ENCODE assay signal across 31 mouse cellular contexts in the genomic region with DNA sequence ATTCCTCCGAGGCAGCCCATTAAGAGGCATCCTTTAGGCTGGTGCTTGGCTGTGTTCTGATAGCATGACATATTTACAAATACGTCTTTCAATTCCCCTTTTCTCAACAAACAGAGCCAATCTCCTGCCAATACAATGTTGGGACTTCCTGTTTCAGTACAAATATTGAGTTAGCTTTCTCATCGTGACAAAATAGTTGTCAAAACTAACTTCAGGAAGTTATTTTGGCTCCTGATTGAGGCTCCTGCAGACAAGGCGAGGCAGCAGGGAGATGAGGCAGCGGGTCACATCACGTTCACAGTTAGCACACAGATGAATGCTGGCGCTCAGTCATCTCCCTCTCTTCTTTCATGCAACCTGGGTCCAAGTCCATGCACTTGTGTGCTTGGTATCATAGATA. TPM values are rescaled to one million over a fixed set of nuclear protein-coding genes. Genes with fewer than 3 reads are reported as not detected.
DNase-seq lines count a peak whose midpoint lies in the region; ATAC-seq and TF ChIP-seq lines count a peak whose summit lies in the region.
"Had no signal": no experiment of that assay in that cellular context is flagged by ENCODE, and none has a peak within 500 bp of the region (broad histone marks: within the 10 kb centered on the region; RNA-seq: fewer than 3 reads in every experiment).

No protein-coding gene starts in this region.

- peak overlapping the region; percentile 44 for H3K27ac ChIP-seq in bone marrow macrophage, adult 2 months (ENCODE audit: insufficient read depth, low read depth, low read length)
- H3K27ac ChIP-seq in midbrain, embryonic 16.5 days (ENCODE audit: low read length) = no peak overlapping the region
- no peak overlapping the region for H3K27ac ChIP-seq in liver, postnatal 0 days (ENCODE audit: low read depth)
- H3K27ac ChIP-seq: forebrain, embryonic 13.5 days; heart, adult 2 months; hindbrain, embryonic 13.5 days; liver, embryonic 14.5 days; midbrain, embryonic 13.5 days; neural tube, embryonic 15.5 days; stomach, postnatal 0 days had no signal

- TF ChIP-seq EP300 in liver, postnatal 0 days (IDR thresholded peaks at IDR 0.05; ENCODE audit: low read depth) = no peak

- no peak overlapping the region for H3K9ac ChIP-seq in midbrain, embryonic 16.5 days (ENCODE audit: low read depth, low read length)
- H3K9ac ChIP-seq in liver, postnatal 0 days (replicated peaks) = no peak overlapping the region
- H3K9ac ChIP-seq: forebrain, embryonic 13.5 days; heart, embryonic 12.5 days; hindbrain, embryonic 13.5 days; liver, embryonic 14.5 days; lung, embryonic 14.5 days; midbrain, embryonic 13.5 days; neural tube, embryonic 15.5 days had no signal

- no peaks in the 10 kb centered on the region for H3K27me3 ChIP-seq in megakaryocyte, embryonic 14.5 days (replicated peaks)
- no peaks in the 10 kb centered on the region for H3K27me3 ChIP-seq in midbrain, embryonic 16.5 days (ENCODE audit: control insufficient read depth, insufficient read depth, low read depth, low read length)
- H3K27me3 ChIP-seq in liver, postnatal 0 days (ENCODE audit: insufficient read depth, low read length) = no peaks in the 10 kb centered on the region
- H3K27me3 ChIP-seq: forebrain, embryonic 13.5 days; heart, embryonic 12.5 days; hindbrain, embryonic 13.5 days; midbrain, embryonic 13.5 days; neural tube, embryonic 15.5 days had no signal

- TF ChIP-seq CTCF in bone marrow macrophage, adult 2 months (IDR thresholded peaks at IDR 0.05; ENCODE audit: low read depth, low read length) = no peak
- no peak for TF ChIP-seq CTCF in liver, postnatal 0 days (IDR thresholded peaks at IDR 0.05; ENCODE audit: low read depth)

- no peak overlapping the region for H3K4me3 ChIP-seq in bone marrow macrophage, adult 2 months (ENCODE audit: insufficient read depth, low read length)
- peak overlapping the region; percentile 57 for H3K4me3 ChIP-seq in megakaryocyte, embryonic 14.5 days (replicated peaks)
- H3K4me3 ChIP-seq in midbrain, embryonic 16.5 days (ENCODE audit: low read depth, low read length) = no peak overlapping the region
- H3K4me3 ChIP-seq in liver, postnatal 0 days (ENCODE audit: low read depth, low read length) = no peak overlapping the region
- H3K4me3 ChIP-seq: forebrain, embryonic 13.5 days; heart, adult 2 months; heart, embryonic 12.5 days; hindbrain, embryonic 13.5 days; midbrain, embryonic 13.5 days; neural tube, embryonic 15.5 days had no signal

- peaks cover 16% of the 10 kb centered on the region for H3K36me3 ChIP-seq in megakaryocyte, embryonic 14.5 days (replicated peaks; ENCODE audit: low read length)
- no peaks in the 10 kb centered on the region; the same call in 1 of the 2 replicates for H3K36me3 ChIP-seq in midbrain, embryonic 16.5 days (ENCODE audit: control insufficient read depth, insufficient read depth, low read length)
- H3K36me3 ChIP-seq in liver, postnatal 0 days (replicated peaks; ENCODE audit: insufficient read depth, low read length) = no peaks in the 10 kb centered on the region
- H3K36me3 ChIP-seq: heart, embryonic 12.5 days; hindbrain, embryonic 13.5 days; midbrain, embryonic 13.5 days had no signal

- no peak for TF ChIP-seq POLR2A in bone marrow macrophage, adult 2 months (IDR thresholded peaks at IDR 0.05; ENCODE audit: borderline replicate concordance, low read depth, low read length)

- H3K9me3 ChIP-seq in megakaryocyte, embryonic 14.5 days = peaks cover 5% of the 10 kb centered on the region
- H3K9me3 ChIP-seq in midbrain, embryonic 16.5 days (replicated peaks; ENCODE audit: control insufficient read depth, low read length, poor library complexity, severe bottlenecking) = no peaks in the 10 kb centered on the region
- 0 out of 2 replicates have a peak, but pooled peaks cover 3% of the 10 kb centered on the region for H3K9me3 ChIP-seq in liver, postnatal 0 days (ENCODE audit: low read length)
- H3K9me3 ChIP-seq: heart, embryonic 12.5 days; hindbrain, embryonic 13.5 days; midbrain, embryonic 13.5 days; neural tube, embryonic 15.5 days had no signal

- H3K4me1 ChIP-seq in bone marrow macrophage, adult 2 months (ENCODE audit: control insufficient read depth, insufficient read depth, low read length) = peaks cover 50% of the 10 kb centered on the region
- peaks cover 84% of the 10 kb centered on the region for H3K4me1 ChIP-seq in megakaryocyte, embryonic 14.5 days
- no peaks in the 10 kb centered on the region for H3K4me1 ChIP-seq in midbrain, embryonic 16.5 days (ENCODE audit: control insufficient read depth, insufficient read depth, low read length)
- peaks cover 39% of the 10 kb centered on the region for H3K4me1 ChIP-seq in liver, postnatal 0 days (ENCODE audit: insufficient read depth)
- H3K4me1 ChIP-seq: forebrain, embryonic 13.5 days; hindbrain, embryonic 13.5 days; midbrain, embryonic 13.5 days; neural tube, embryonic 15.5 days had no signal

- no peak for ATAC-seq in midbrain, embryonic 16.5 days
- ATAC-seq in liver, postnatal 0 days = no peak
- ATAC-seq: forebrain, embryonic 13.5 days; intestine, embryonic 16.5 days; midbrain, embryonic 13.5 days had no signal

- DNase-seq in heart, adult 11 months = peak; percentile 84
- no peak for DNase-seq in heart, adult 18-20 months
- DNase-seq in A20 (ENCODE audit: low read depth, low spot score) = peak; percentile 84
- DNase-seq in right cerebral cortex, postnatal 36 days (ENCODE audit: low spot score in 2 of 2) = no peak
- DNase-seq in liver, postnatal 0 days = no peak
- DNase-seq: adrenal gland, postnatal 10 days; cerebellum, adult 18-20 months; cerebellum, postnatal 10 days; gastrocnemius, postnatal 10 days; heart, adult 2 months; heart, postnatal 4 days; kidney, adult 9 months; kidney, postnatal 10 days; layer of hippocampus, postnatal 36 days; left cerebral cortex, postnatal 4 days; lung, embryonic 14.5 days; right cerebral cortex, adult 18-20 months; right cerebral cortex, postnatal 4 days; thymus, adult 18-20 months; thymus, postnatal 25 days had no signal

- no peak overlapping the region for H3K4me2 ChIP-seq in midbrain, embryonic 16.5 days (ENCODE audit: low read length)
- no peak overlapping the region for H3K4me2 ChIP-seq in liver, postnatal 0 days (ENCODE audit: low read depth, low read length)
- H3K4me2 ChIP-seq: forebrain, embryonic 13.5 days; heart, embryonic 12.5 days; hindbrain, embryonic 13.5 days; lung, embryonic 14.5 days; midbrain, embryonic 13.5 days; neural tube, embryonic 15.5 days had no signal

- WGBS in midbrain, embryonic 16.5 days = 84% methylated on average over 7 of the region's 7 CpGs
- 33% methylated on average over 7 of the region's 7 CpGs for WGBS in liver, postnatal 0 days (ENCODE audit: insufficient replicate concordance)

RNA-seq across cellular contexts. Expression of gene Cd81, which starts 6.2 kb away (rescaled TPM):
- 100 to 1,000 TPM; 410 to 413 TPM for total RNA-seq in heart, adult 18-20 months (2021)
- polyA plus RNA-seq in bone marrow macrophage, adult 2 months (2012; ENCODE audit: insufficient read depth, insufficient read length, missing spikeins) = 314 and 321 TPM in 2 replicates
- 774 and 1,679 TPM in 2 replicates for polyA plus RNA-seq in megakaryocyte, embryonic 14.5 days (2012; ENCODE audit: insufficient read depth, low replicate concordance)
- polyA plus RNA-seq in midbrain, embryonic 16.5 days (2015; fragmentation: Nextera tagmentation; extraction: Ambion mirVana) = 364 and 411 TPM in 2 replicates
- 213 and 231 TPM in 2 replicates for polyA plus RNA-seq in liver, postnatal 0 days (2015; fragmentation: Nextera tagmentation; extraction: Ambion mirVana)

RNA-seq across cellular contexts. Expression of gene Tssc4, which starts 22.7 kb away (rescaled TPM):
- total RNA-seq in heart, adult 18-20 months (2021) = 10 to 100 TPM; 13.1 to 14.9 TPM
- polyA plus RNA-seq in bone marrow macrophage, adult 2 months (2012; ENCODE audit: insufficient read depth, insufficient read length, missing spikeins) = 17.5 and 23.0 TPM in 2 replicates
- polyA plus RNA-seq in megakaryocyte, embryonic 14.5 days (2012; ENCODE audit: insufficient read depth, low replicate concordance) = 167 and 219 TPM in 2 replicates
- polyA plus RNA-seq in midbrain, embryonic 16.5 days (2015; fragmentation: Nextera tagmentation; extraction: Ambion mirVana) = 90.6 and 90.7 TPM in 2 replicates
- polyA plus RNA-seq in liver, postnatal 0 days (2015; fragmentation: Nextera tagmentation; extraction: Ambion mirVana) = 24.1 and 25.2 TPM in 2 replicates

RNA-seq across cellular contexts. Expression of gene Tspan32, which starts 41.5 kb away (rescaled TPM):
- total RNA-seq in heart, adult 18-20 months (2021) = 1 to 10 TPM in 1 of 2 experiments, under 1 TPM in 1; 0.69 to 2.6 TPM
- polyA plus RNA-seq in bone marrow macrophage, adult 2 months (2012; ENCODE audit: insufficient read depth, insufficient read length, missing spikeins) = 23.9 and 25.7 TPM in 2 replicates
- 109 and 119 TPM in 2 replicates for polyA plus RNA-seq in megakaryocyte, embryonic 14.5 days (2012; ENCODE audit: insufficient read depth, low replicate concordance)
- 0.30 and 0.48 TPM in 2 replicates for polyA plus RNA-seq in midbrain, embryonic 16.5 days (2015; fragmentation: Nextera tagmentation; extraction: Ambion mirVana)
- polyA plus RNA-seq in liver, postnatal 0 days (2015; fragmentation: Nextera tagmentation; extraction: Ambion mirVana) = 31.0 and 37.5 TPM in 2 replicates
- total RNA-seq: left cerebral cortex, postnatal 4 days had no signal

RNA-seq across cellular contexts. Expression of gene Trpm5, which starts 48.1 kb away (rescaled TPM):
- under 1 TPM in 1 of 2 experiments, not detected in 1; 0.10 TPM for total RNA-seq in heart, adult 18-20 months (2021)
- polyA plus RNA-seq in bone marrow macrophage, adult 2 months (2012; ENCODE audit: insufficient read depth, insufficient read length, missing spikeins) = not detected in 2 replicates
- not detected in 2 replicates for polyA plus RNA-seq in megakaryocyte, embryonic 14.5 days (2012; ENCODE audit: insufficient read depth, low replicate concordance)
- 1.5 and 1.8 TPM in 2 replicates for polyA plus RNA-seq in midbrain, embryonic 16.5 days (2015; fragmentation: Nextera tagmentation; extraction: Ambion mirVana)
- 0.13 and 0.42 TPM in 2 replicates for polyA plus RNA-seq in liver, postnatal 0 days (2015; fragmentation: Nextera tagmentation; extraction: Ambion mirVana)
- total RNA-seq: heart, adult 2 months; layer of hippocampus, postnatal 36 days had no signal

RNA-seq across cellular contexts. Expression of gene Kcnq1, which starts 59.8 kb away (rescaled TPM):
- total RNA-seq in heart, adult 18-20 months (2021) = 10 to 100 TPM; 33.8 to 36.4 TPM
- polyA plus RNA-seq in bone marrow macrophage, adult 2 months (2012; ENCODE audit: insufficient read depth, insufficient read length, missing spikeins) = not detected in 2 replicates
- polyA plus RNA-seq in megakaryocyte, embryonic 14.5 days (2012; ENCODE audit: insufficient read depth, low replicate concordance) = not detected in 2 replicates
- polyA plus RNA-seq in midbrain, embryonic 16.5 days (2015; fragmentation: Nextera tagmentation; extraction: Ambion mirVana) = 1.1 and 2.2 TPM in 2 replicates
- polyA plus RNA-seq in liver, postnatal 0 days (2015; fragmentation: Nextera tagmentation; extraction: Ambion mirVana) = 0.37 and 0.63 TPM in 2 replicates

Comparison
In these comparisons a context has a peak if more than half of its experiments do, and no peak if none do; other contexts are left out.
1. DNase-seq: peak in heart, adult 11 months (single experiment) and A20 (single experiment); none in heart, adult 18-20 months (0 of 2), right cerebral cortex, postnatal 36 days (0 of 2) and liver, postnatal 0 days (single experiment).
2. RNA of gene Tspan32, which starts 41.5 kb away (polyA plus RNA-seq): 109 to 119 TPM in megakaryocyte, embryonic 14.5 days, 31.0 to 37.5 TPM in liver, postnatal 0 days and 23.9 to 25.7 TPM in bone marrow macrophage, adult 2 months; 0.30 to 0.48 TPM in midbrain, embryonic 16.5 days; every median in the first group is over 10 times any median in the second.